Mouse (Mus musculus): ENCODE data around the gene Jmjd8. TPM values are rescaled to one million over a fixed set of nuclear protein-coding genes. Genes with fewer than 3 reads are reported as not detected.

Gene Jmjd8
- 10 to 100 TPM; 14.3 to 39.3 TPM for polyA plus RNA-seq (2012; fragmentation: generic; extraction: Trizol)

DNA sequence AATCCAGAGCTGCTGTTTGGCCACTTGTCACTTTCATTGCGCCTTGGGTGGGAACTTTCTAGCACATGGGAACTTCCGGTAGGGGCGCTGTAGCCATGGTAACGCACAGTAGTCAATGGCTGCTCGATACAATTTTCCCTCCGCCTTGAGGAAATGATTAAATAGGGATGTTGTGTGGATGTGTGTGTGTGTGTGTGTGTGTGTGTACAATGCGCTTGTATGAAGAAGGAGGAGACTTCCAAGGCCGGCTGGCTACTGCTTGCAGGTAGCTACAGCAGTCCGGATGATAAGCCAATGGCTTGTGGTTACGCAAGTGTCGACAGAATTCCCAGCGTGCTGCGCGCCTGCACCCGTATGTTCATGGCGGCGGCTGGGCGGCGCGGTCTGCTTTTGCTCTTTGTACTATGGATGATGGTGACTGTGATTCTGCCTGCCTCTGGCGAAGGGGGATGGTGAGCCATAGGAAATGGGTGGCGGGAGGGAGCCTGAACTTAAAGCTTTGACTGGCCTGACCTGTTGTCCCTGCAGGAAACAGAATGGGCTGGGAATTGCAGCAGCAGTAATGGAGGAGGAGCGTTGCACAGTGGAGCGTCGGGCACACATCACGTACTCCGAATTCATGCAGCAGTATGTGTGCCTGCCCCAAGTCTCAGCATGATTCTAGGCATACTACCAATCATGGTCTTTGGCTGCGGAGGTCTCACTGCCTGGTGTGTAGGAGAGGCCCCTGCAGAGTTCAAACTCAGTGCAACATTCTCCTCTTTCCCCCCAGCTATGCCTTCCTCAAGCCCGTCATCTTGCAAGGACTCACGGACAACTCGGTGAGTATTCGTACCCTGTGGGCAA is at the start of gene Jmjd8:
TSS of gene Jmjd8 (plus strand) at position 156 of the 846 bp plus-strand sequence.

GRCm38 (mm10) chr17:25785281-25785745 is 43.4 kb upstream of the Jmjd8 start, which contains the start of gene Haghl:
TSS of gene Haghl (minus strand) at chr17:25785673.

DNA sequence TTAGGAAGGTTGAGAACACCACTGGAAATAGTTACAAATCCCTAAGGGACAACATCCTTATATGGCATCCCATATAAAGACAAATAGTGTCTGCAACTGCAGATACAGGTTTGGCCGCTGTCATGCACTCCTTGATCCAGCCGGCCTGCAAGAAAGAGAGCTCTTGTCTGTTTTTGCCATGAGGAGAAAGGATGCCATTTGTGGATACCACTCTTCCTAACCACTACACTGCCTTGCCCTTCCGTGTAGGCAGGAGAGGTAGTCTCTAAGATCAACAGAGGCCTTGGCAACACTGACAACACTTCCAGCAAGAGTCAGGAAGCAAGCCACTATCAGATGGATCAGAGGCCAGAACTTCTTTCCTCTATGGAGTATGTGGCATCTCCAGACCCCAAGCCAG is 42.4 kb upstream of the Jmjd8 start, which contains the start of gene Ccdc78:
TSS of gene Ccdc78 (plus strand) at position 301 of the 400 bp plus-strand sequence.

DNA sequence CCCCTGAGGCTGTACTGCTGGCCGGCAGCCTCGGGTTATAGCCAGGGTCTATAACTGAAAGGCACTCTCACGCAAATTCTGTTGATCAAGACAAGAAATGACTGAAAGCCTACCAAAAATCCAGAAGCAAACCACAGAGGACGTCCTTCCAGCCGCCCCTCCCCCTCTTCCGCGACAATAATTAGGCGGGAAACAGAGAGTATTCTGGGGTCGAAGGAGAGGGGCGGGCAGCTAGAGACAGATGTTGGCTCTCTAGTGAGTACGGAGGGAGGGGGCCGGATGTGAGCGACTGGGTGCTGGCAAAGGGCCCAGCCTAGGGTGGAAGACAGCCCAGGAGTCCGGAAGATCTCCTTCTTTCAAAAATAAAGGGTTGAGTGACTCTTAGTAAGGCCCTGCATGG is 36.1 kb upstream of the Jmjd8 start, which contains the start of gene Fam173a:
TSS of gene Fam173a (minus strand) at position 287 of the 400 bp plus-strand sequence.

GRCm38 (mm10) chr17:25795609-25796092 is 33.0 kb upstream of the Jmjd8 start, which contains the start of gene AC134908.4:
TSS of gene AC134908.4 (minus strand) at chr17:25795659.

GRCm38 (mm10) chr17:25796951-25797369 is 31.7 kb upstream of the Jmjd8 start, which contains the start of gene Metrn:
TSS of gene Metrn (minus strand) at chr17:25797136.

GRCm38 (mm10) chr17:25808789-25809605 is 19.7 kb upstream of the Jmjd8 start, which contains the start of gene Fbxl16:
TSS of gene Fbxl16 (plus strand) at chr17:25809085.

GRCm38 (mm10) chr17:25823452-25823851 is 5.2 kb upstream of the Jmjd8 start, which contains the start of gene Wdr24:
TSS of gene Wdr24 (plus strand) at chr17:25823627.

DNA sequence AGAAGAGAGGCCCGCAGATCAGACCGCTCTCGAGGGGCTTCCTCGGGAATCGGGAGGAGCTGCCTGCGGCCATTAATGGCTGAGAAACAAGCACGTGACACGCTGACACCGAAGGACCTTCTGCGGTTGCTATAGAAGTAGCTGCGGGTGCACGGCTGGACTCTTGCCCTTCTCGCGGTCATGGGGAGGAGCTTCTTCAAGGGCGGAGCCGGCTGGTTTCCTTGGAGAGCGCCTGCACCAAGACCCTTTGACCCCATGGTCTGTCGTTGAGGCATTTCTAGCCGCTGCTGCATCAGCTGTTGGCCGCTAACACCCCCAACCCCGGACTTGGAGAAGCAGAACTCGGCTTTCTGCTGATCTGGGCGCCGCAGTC is 4.6 kb downstream of the Jmjd8 start, which contains the start of gene Stub1:
TSS of gene Stub1 (minus strand) at position 114 of the 373 bp plus-strand sequence.

DNA sequence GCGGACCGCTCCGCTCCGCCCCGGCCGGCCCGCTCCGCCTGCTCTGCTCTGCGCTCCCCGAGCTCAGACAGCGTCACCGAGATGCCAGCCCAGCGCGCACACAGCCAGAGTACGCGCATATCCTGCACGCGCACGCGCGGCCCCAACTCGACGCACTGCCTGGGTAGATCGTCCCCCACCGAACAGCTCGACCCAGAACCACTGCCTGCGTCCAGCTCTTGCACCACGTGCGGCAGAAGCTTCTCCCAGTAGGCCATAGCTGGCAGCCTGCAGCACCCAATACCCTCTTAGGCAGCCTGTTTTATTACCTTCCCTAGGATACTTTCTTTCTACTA is 8.4 kb downstream of the Jmjd8 start, which contains the start of gene Rhbdl1:
TSS of gene Rhbdl1 (minus strand) at position 220 of the 335 bp plus-strand sequence.

GRCm38 (mm10) chr17:25841117-25841880 is 12.6 kb downstream of the Jmjd8 start, which contains the start of gene Gm20683:
TSS of gene Gm20683 (minus strand) at chr17:25841763.

GRCm38 (mm10) chr17:25844396-25844901 is 15.8 kb downstream of the Jmjd8 start, which contains the start of gene Rhot2:
TSS of gene Rhot2 (minus strand) at chr17:25844851.

GRCm38 (mm10) chr17:25860832-25861703 is 32.4 kb downstream of the Jmjd8 start, which contains the start of gene Wdr90:
TSS of gene Wdr90 (minus strand) at chr17:25861501.

DNA sequence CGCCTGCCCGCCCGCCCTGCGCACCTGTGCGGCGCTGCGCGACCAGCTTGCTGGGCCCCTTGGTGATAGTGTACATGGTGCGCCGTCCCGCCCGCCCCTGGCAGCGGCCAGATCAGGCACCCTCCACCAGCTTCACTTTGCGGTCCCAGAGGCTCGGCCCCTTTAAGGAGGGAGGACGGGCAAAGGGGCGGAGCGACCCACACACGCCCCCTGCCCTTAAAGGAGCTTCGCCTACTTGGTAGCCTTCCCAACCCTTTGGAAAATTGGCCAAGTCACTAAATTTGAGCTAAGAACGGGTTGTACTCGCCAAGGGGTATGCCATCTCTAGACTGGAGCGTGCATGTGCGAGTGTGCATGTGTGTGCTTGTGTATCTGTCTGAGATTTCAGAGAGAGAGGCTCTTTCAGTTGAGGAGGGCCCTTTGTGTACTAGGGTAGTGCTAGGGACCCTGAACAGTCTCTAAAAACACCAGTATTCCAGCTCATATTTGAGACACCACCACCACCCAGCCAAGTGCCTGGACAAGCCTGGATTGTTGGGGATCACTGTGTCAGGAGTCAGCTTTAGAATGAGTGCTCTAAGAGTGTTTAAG is 40.0 kb downstream of the Jmjd8 start, which contains the start of gene Mcrip2:
TSS of gene Mcrip2 (minus strand) at position 164 of the 591 bp plus-strand sequence.

DNA sequence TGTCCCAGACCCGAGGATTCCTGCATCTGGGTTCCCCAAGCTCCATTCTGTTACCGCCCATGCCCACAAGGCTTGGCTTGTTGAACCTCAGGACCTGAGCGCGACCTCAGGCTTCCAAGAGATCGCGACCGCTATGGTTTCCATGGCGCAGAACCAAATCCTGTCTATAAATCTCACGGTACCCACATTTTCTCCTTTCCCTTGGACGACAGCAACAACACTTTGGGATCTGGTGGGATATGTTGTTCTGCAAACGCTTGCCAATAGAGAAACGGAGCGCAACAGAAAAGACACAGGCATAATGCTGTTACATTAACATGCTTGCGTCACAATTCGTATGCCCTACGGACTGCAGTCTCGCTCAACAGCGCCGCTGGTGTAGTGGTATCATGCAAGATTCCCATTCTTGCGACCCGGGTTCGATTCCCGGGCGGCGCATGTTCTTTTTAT is 46.1 kb downstream of the Jmjd8 start, which contains the start of gene Mettl26:
TSS of gene Mettl26 (plus strand) at position 354 of the 450 bp plus-strand sequence.

GRCm38 (mm10) chr17:25880196-25880910 is 51.7 kb downstream of the Jmjd8 start, which contains the start of gene Wfikkn1:
TSS of gene Wfikkn1 (minus strand) at chr17:25880858.

